Mouse (Mus musculus) myocyte (in vitro differentiated cells): ENCODE data around the gene Lyg1. TPM values are rescaled to one million over a fixed set of nuclear protein-coding genes. Genes with fewer than 3 reads are reported as not detected.

Source experiments
- H3K27me3 ChIP-seq: one replicate; pipeline ENCODE4 v1.6.1; 2011; ENCODE audit not compliant: control insufficient read depth, insufficient read depth, insufficient read length
- H3K36me3 ChIP-seq: one replicate; pipeline ENCODE4 v1.6.1; 2011; ENCODE audit not compliant: control insufficient read depth, insufficient read depth
- H3K4me2 ChIP-seq: one replicate; pipeline ENCODE4 v1.6.1; 2011; ENCODE audit warnings: low read depth, control low read depth
- H3K4me3 ChIP-seq: one replicate; pipeline ENCODE4 v1.5.1; 2011; ENCODE audit warnings: mild to moderate bottlenecking, control low read depth, moderate library complexity
- H3K79me2 ChIP-seq: one replicate; pipeline ENCODE4 v1.6.1; 2011; ENCODE audit not compliant: control insufficient read depth, insufficient read depth
- H3ac ChIP-seq: one replicate; pipeline ENCODE4 v1.6.1; 2011; ENCODE audit not compliant: control insufficient read depth, insufficient read length
- CEBPB ChIP-seq: IDR thresholded peaks from 2 replicates; pipeline ENCODE4 v1.6.1; 2011; ENCODE audit warnings: mild to moderate bottlenecking, moderate library complexity; ENCODE audit not compliant: poor library complexity, insufficient read depth, severe bottlenecking
- E2F4 ChIP-seq: IDR thresholded peaks from one replicate; pipeline ENCODE4 v1.6.1; 2011; ENCODE audit warnings: mild to moderate bottlenecking, control low read depth, moderate library complexity; ENCODE audit not compliant: insufficient read depth
- MAX ChIP-seq: IDR thresholded peaks from one replicate; pipeline ENCODE4 v1.6.1; 2011; ENCODE audit warnings: low read depth, mild to moderate bottlenecking, control low read depth
- MYOD1 ChIP-seq, 3 experiments: IDR thresholded peaks; one replicate each; pipeline ENCODE4 v1.6.1; 2011; ENCODE audit warnings: control low read depth in 2 of 3, low read depth in 2 of 3, mild to moderate bottlenecking in 2 of 3, moderate library complexity in 1 of 3; ENCODE audit not compliant: insufficient read length in 2 of 3, control insufficient read depth in 1 of 3
- MYOG ChIP-seq, 3 experiments: IDR thresholded peaks; one replicate each; pipeline ENCODE4 v1.6.1; 2011; ENCODE audit warnings: control low read depth in 2 of 3, low read depth in 2 of 3, mild to moderate bottlenecking in 2 of 3; ENCODE audit not compliant: insufficient read length in 2 of 3, control insufficient read depth in 1 of 3, insufficient read depth in 1 of 3
- POLR2A ChIP-seq: IDR thresholded peaks from one replicate; pipeline ENCODE4 v1.6.1; 2011; ENCODE audit warnings: low read depth, mild to moderate bottlenecking, control low read depth, moderate library complexity; ENCODE audit not compliant: insufficient read length
- POLR2AphosphoS2 ChIP-seq: IDR thresholded peaks from one replicate; pipeline ENCODE4 v1.6.1; 2011; ENCODE audit warnings: low read depth, control low read depth; ENCODE audit not compliant: insufficient read length
- REST ChIP-seq: IDR thresholded peaks from one replicate; pipeline ENCODE4 v1.6.1; 2011; ENCODE audit warnings: mild to moderate bottlenecking, control low read depth, moderate library complexity; ENCODE audit not compliant: insufficient read depth, insufficient read length
- SRF ChIP-seq: IDR thresholded peaks from one replicate; pipeline ENCODE4 v1.6.1; 2011; ENCODE audit warnings: low read depth; ENCODE audit not compliant: control insufficient read depth, insufficient read length
- TCF12 ChIP-seq: IDR thresholded peaks from one replicate; pipeline ENCODE4 v1.6.1; 2011; ENCODE audit warnings: mild to moderate bottlenecking, control low read depth; ENCODE audit not compliant: poor library complexity, insufficient read depth, severe bottlenecking
- TCF3 ChIP-seq: IDR thresholded peaks from one replicate; pipeline ENCODE4 v1.6.1; 2011; ENCODE audit warnings: low read depth, control low read depth; ENCODE audit not compliant: insufficient read length
- USF1 ChIP-seq: IDR thresholded peaks from one replicate; pipeline ENCODE4 v1.6.1; 2011; ENCODE audit warnings: low read depth, mild to moderate bottlenecking, control low read depth, moderate library complexity
- polyA plus RNA-seq: library from polyadenylated mRNA; unstranded; fragments of >200 nt; fragmentation: generic; extraction: Trizol; gene quantifications from one replicate; pipeline ENCODE4 v1.2.1, GENCODE M21; 2012; ENCODE audit warnings: missing spikeins

The Lyg1 gene
- polyA plus RNA-seq, 1 experiment = not detected

DNA sequence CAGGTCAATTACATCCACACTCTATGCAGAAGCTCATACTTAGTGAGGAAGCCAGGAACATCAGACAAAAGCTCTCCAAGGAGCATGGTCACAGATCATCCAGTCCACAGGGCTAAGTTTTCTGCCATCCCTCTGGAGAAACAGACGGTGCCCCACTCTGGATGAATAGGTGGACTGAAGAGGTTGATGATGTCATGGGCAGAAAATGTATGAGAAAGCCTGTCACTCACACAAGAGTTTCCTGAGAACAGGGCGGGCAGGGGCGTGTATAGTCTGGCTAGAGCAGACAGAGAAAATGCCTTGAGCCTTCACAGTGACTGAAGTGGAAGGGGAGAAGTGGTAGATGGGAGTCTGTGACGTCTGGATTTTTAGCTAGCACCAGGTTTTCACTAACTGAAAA lies 14.0 kb upstream of the Lyg1 start:
- Histone ChIP-seq H3K79me2 (no peaks in the 10 kb centered on the region), H3ac (no peak overlapping the region), H3K4me2 (no peak overlapping the region), H3K36me3 (no peaks in the 10 kb centered on the region), H3K4me3 (no peak overlapping the region), H3K27me3 (peaks cover 5% of the 10 kb centered on the region)
- TF ChIP-seq POLR2A (no peak), USF1 (no peak), MAX (no peak), MYOD1 (IDR thresholded peaks at IDR 0.05; ENCODE audit: control insufficient read depth in 1 of 3, insufficient read length in 2 of 3, low read depth in 2 of 3) (no peak), TCF3 (no peak), POLR2AphosphoS2 (no peak), TCF12 (no peak), SRF (no peak), REST (no peak)

DNA sequence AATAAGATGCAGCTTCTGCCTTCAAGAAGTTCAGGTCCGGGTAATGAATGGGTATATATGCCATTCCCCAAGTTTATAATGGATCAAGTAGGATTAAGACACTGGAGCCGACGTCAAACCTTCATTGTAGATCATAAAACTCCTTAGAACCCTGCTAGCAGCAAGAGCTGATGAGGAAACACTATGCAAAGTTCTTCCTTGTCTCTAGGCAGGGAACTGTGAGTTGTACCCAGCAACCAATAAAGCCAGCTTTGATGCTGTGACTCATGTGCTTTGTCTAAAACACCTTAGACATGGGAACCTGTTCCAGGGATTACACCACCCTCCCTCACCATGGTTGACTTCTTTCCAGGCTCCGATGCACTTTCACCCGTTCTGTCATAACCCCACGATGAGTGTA lies 11.2 kb upstream of the Lyg1 start:
- no peak overlapping the region for H3ac ChIP-seq
- no peaks in the 10 kb centered on the region for H3K27me3 ChIP-seq
- no peaks in the 10 kb centered on the region for H3K36me3 ChIP-seq
- no peak overlapping the region for H3K4me2 ChIP-seq
- TF ChIP-seq CEBPB (no peak), REST (no peak), POLR2AphosphoS2 (no peak), USF1 (no peak)
- no peaks in the 10 kb centered on the region for H3K79me2 ChIP-seq
- no peak overlapping the region for H3K4me3 ChIP-seq

DNA sequence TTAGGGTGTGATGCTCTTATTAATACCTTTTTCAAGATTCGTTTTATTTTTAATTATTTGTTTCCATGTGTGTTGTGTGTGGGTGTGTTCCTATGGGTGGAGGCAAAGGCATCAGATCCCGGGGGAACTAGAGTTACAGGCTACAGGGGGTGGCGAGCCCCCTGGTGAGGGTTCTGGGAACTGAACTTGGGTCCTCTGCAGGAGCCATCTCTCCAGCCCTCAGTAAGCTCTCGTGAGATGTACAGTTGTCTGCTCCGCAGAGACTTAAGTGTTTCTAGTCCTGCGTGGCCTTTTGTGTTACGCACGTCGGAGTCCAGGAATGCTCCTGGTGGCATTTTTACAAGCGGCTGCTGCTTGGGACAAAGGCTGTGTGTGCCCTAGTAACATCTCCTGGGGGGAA lies 8.0 kb upstream of the Lyg1 start:
- Histone ChIP-seq H3K4me2 (no peak overlapping the region), H3K79me2 (no peaks in the 10 kb centered on the region), H3ac (no peak overlapping the region), H3K4me3 (no peak overlapping the region), H3K36me3 (no peaks in the 10 kb centered on the region), H3K27me3 (no peaks in the 10 kb centered on the region)
- TF ChIP-seq MYOG (IDR thresholded peaks at IDR 0.05; ENCODE audit: control insufficient read depth in 1 of 3, insufficient read depth in 1 of 3, insufficient read length in 2 of 3, low read depth in 2 of 3) = no peak
- no peak for TF ChIP-seq SRF
- no peak for TF ChIP-seq MAX
- TF ChIP-seq POLR2A = no peak
- TF ChIP-seq POLR2AphosphoS2 = no peak
- no peak for TF ChIP-seq CEBPB
- TF ChIP-seq USF1 = no peak
- no peak for TF ChIP-seq E2F4
- TF ChIP-seq TCF12 = no peak
- TF ChIP-seq TCF3 = no peak
- TF ChIP-seq MYOD1 (IDR thresholded peaks at IDR 0.05; ENCODE audit: control insufficient read depth in 1 of 3, insufficient read length in 2 of 3, low read depth in 2 of 3) = no peak

DNA sequence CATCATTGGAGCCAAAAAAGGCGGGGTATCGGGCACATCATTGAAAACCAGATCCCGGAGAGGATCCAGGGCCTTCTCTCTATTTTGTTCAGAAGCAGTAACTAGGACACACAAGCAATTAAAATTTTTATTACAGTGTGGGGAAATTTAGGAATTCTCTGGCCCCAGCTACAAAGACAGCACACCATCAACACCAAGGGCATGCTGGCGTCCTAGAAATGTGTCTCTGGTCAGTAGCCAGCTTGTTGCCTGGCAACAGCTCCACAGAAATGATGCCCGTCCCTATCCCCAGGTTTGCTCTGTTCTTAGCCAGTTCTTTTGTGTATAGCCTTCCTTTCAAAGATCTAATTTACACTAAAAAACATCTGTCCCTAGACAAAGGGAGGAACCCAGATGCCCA lies 1.9 kb upstream of the Lyg1 start:
- H3K79me2 ChIP-seq = no peaks in the 10 kb centered on the region
- peaks cover 4% of the 10 kb centered on the region for H3K27me3 ChIP-seq
- H3K36me3 ChIP-seq = no peaks in the 10 kb centered on the region
- H3K4me2 ChIP-seq = no peak overlapping the region
- TF ChIP-seq SRF (no peak), CEBPB (no peak), POLR2AphosphoS2 (no peak), TCF3 (no peak), MYOG (IDR thresholded peaks at IDR 0.05; ENCODE audit: control insufficient read depth in 1 of 3, insufficient read depth in 1 of 3, insufficient read length in 2 of 3, low read depth in 2 of 3) (no peak), E2F4 (no peak)
- H3ac ChIP-seq = no peak overlapping the region
- no peak overlapping the region for H3K4me3 ChIP-seq

DNA sequence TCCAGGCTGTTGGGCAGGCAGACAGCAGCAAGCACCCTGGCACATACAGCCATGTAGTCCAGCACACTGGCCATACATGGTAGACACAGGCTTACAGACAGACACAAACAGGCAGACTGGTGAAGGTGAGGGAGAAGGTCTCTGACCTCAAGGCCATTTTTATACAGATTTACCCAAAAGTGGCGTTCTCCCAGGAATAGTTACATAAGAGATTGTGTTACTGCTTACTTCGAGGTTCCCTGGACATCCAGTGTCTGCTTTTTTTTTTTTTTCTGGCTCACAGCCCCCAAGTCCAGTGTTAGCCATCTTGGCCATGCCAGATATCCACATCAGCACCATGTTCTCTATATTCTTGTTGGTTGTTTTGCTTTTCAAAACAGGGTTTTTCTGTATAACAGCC lies 957 bp upstream of the Lyg1 start:
- H3K36me3 ChIP-seq = no peaks in the 10 kb centered on the region
- H3K4me3 ChIP-seq = no peak overlapping the region
- no peak for TF ChIP-seq MAX
- no peak for TF ChIP-seq POLR2A
- no peak for TF ChIP-seq TCF3
- no peak for TF ChIP-seq E2F4
- TF ChIP-seq POLR2AphosphoS2 = no peak
- no peak for TF ChIP-seq MYOG (IDR thresholded peaks at IDR 0.05; ENCODE audit: control insufficient read depth in 1 of 3, insufficient read depth in 1 of 3, insufficient read length in 2 of 3, low read depth in 2 of 3)
- TF ChIP-seq CEBPB = no peak
- TF ChIP-seq USF1 = no peak
- H3ac ChIP-seq = no peak overlapping the region
- peaks cover 8% of the 10 kb centered on the region for H3K27me3 ChIP-seq
- H3K79me2 ChIP-seq = no peaks in the 10 kb centered on the region
- H3K4me2 ChIP-seq = no peak overlapping the region
